Mouse (Mus musculus) T-cell, adult 66 days (primary cell): ENCODE data around the gene 1810024B03Rik. TPM values are rescaled to one million over a fixed set of nuclear protein-coding genes. Genes with fewer than 3 reads are reported as not detected.

ENCODE experiments used
- total RNA-seq, 2 experiments: library from RNA; stranded (reverse); gene quantifications; 3 replicates in 1 of 2; 4 replicates in 1 of 2; pipeline ENCODE4 v1.2.4; 2023

1810024B03Rik gene
- 1 to 10 TPM; 3.3 TPM for total RNA-seq

DNA sequence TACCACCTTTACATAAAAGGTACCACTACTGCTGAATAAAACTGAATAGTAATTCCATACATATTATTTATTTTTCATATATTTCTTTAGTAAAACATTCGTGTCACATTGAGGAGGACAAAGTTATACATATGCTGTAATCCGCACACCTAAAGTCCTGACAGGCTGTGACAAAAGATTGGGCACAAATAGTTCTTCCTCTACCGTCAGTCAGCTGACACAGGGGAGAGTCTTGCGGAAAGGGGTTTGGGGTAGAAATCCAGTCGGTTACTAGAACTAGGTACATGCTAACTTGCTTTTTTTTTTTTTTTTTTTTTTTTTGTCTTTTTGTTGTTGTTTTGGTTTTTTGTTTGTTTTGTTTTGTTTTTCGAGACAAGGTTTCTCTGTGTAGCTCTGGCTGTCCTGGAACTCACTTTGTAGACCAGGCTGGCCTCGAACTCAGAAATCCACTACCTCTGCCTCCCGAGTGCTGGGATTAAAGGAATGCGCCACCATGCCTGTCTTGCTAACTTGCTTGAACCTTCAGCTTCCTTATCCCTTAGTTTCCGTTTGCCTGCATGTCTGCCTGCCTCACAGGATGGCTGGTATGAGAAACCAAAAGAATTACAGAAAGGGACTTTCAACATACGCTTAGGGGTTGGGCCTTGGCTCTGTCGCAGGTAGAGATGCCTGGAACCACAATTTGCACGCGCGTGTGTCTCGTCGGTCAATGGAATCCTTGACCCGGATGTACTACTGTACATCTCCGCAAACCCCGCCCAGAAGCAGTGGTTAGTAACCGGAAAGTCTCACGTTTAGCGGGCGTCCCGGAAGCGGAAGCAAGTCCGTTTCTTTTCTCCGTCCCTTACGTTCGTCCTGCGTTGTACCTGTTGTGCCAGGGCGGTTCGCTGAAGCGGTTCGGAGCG is at the start of gene 1810024B03Rik, which contains the start of gene Snrnp200:
TSS of gene 1810024B03Rik (minus strand) at position 734 of the 905 bp plus-strand sequence.
TSS of gene Snrnp200 (plus strand) at position 840 of the 905 bp plus-strand sequence.

DNA sequence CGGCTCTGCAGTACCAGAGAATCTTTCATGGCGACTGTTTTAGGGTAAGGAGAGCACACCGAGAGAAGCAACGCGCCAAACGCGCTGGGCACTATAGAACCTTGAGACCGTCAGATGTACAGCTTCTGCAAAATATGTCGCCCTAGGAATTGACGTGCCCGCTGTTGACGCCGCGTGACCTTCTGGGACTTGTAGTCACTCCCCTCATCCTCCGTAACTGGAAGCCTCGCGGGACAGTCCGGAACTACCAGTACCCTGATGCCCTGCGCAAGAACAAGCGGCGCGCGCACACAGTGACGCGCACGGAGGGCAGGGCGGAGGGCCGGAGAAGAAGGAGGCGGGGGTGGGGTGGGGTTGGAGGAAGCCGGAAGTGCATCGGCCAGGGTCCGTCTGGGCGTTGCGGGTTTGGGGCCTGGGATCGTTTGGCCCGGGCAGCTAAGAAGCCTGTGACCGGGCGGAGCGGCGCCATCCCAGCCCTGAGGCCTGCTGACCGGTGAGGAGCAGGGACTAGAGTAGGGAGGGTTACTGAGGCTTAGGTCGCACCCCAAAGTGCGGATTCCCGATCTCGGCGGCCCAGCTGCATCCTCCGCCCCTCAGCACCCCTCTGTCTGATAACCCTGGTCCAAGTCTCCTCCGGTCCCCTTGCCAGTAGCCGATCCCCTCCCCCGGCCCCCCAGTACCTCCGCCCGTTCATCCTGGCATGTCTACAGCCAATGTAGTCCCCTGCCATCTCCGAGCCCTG is 39.7 kb upstream of the 1810024B03Rik start, which contains the start of the genes Ciao1 and Tmem127:
TSS of gene Ciao1 (minus strand) at position 225 of the 742 bp plus-strand sequence.
TSS of gene Tmem127 (plus strand) at position 317 of the 742 bp plus-strand sequence.

DNA sequence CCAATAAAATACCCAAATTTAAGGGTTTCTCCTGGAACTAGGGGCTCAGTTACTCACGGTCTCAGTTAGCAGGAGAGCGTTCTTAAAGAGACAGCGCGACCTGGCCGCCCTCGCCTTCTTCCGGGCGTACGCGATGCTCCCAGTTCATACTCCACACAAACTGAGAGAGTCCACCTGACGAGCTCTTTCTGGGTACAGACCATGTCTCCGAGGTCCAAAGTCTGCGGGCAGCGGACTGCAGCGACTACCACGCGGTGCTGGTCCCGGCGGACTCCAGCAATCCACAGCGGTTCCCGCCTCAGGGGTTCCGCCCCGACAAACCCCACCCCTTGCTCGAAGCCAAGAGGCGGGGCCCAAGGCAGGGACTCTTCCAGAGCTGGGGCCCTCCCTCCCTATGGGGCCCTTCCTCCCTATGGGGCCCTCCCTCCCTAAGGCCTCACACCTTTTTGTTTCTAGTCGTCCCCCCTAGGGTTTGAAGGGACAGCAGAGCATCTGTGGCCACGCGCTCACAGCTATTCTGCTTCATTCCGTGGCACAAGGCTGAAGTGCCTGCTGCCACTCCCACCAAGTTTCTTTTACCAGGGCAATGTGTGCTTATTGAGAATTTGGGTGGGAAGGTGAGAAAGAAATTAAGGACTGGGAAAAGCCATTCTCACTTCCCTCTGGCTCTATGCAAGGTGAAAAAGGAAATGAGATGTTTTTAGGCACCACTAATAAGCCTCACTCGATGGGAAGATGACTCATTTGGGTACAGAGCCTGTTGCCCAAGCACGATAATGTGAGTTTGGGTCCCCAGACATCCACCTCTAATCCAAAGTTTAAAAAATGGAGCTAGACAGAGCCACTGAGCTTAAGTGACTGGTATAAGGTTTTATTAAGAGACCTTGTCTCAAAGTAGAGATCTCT is 64.7 kb downstream of the 1810024B03Rik start, which contains the start of gene Itpripl1:
TSS of gene Itpripl1 (minus strand) at position 285 of the 906 bp plus-strand sequence.

Other genes starting within 250 kb of the 1810024B03Rik start
- 10 to 100 TPM; 26.5 to 28.4 TPM for gene Ap4e1, start 199.6 kb downstream of the 1810024B03Rik start, total RNA-seq
- 10 to 100 TPM; 15.3 to 20.0 TPM for gene Blvra, start 137.6 kb downstream of the 1810024B03Rik start, total RNA-seq
- 1 to 10 TPM; 7.6 to 8.0 TPM for gene Ncaph, start 74.3 kb downstream of the 1810024B03Rik start, total RNA-seq
- gene Itpripl1, start 64.8 kb downstream of the 1810024B03Rik start, total RNA-seq: 10 to 100 TPM; 18.9 to 24.8 TPM
- 100 to 1,000 TPM; 166 to 186 TPM for gene Snrnp200, start 106 bp upstream of the 1810024B03Rik start, total RNA-seq
- gene Ciao1, start 39.5 kb upstream of the 1810024B03Rik start, total RNA-seq: 10 to 100 TPM; 39.9 to 43.2 TPM
- gene Tmem127, start 39.6 kb upstream of the 1810024B03Rik start, total RNA-seq: 10 to 100 TPM; 54.5 to 58.7 TPM
- gene Stard7, start 61.9 kb upstream of the 1810024B03Rik start, total RNA-seq: 10 to 100 TPM; 66.4 to 69.3 TPM
- 100 to 1,000 TPM; 260 to 275 TPM for gene Dusp2, start 127.9 kb upstream of the 1810024B03Rik start, total RNA-seq
- not detected for gene Astl, start 130.4 kb upstream of the 1810024B03Rik start, total RNA-seq
- not detected for gene Adra2b, start 154.9 kb upstream of the 1810024B03Rik start, total RNA-seq
- gene Gpat2, start 216.9 kb upstream of the 1810024B03Rik start, total RNA-seq: under 1 TPM; 0.36 to 0.55 TPM
- gene Fahd2a, start 236.3 kb upstream of the 1810024B03Rik start, total RNA-seq: 10 to 100 TPM; 17.2 to 18.3 TPM